Mouse (Mus musculus) erythroblast, embryonic 14.5 days (primary cell): ENCODE data around the gene A930018P22Rik.

ENCODE experiments used
- GATA1 ChIP-seq: IDR thresholded peaks from 2 replicates; pipeline ENCODE4 v1.6.1; 2012; ENCODE audit warnings: low read length, inconsistent platforms, mixed read lengths
- TAL1 ChIP-seq: IDR thresholded peaks from 3 replicates; pipeline ENCODE4 v1.6.1; 2012; ENCODE audit warnings: low read length, inconsistent platforms, mixed read lengths

DNA sequence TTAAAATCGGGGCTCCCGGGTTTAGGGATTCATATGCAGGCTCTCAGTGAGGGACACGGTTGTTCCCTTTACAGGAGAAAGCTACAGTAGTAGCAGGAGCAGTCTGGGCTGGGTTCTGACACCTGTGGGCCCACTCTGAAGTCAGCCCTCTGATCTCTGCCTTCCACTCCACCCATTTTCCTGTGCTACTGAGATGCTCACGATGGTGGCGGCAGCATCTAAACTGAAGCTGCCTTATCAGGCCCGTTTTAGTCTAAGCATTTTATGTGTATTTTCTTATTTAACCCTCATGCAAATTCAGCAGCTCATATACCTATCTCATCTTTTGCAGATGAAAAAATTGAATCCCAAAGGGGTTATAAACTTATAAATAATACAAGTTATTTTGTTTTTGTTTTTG, 17.8 kb upstream of the A930018P22Rik start:
- TF ChIP-seq TAL1, result no peak
- TF ChIP-seq GATA1, result no peak
